In genomic region chr16:26400549-26400948, GRCm38 (mm10) we compare ENCODE assay signal across 28 mouse cellular contexts. TPM values are rescaled to one million over a fixed set of nuclear protein-coding genes. Genes with fewer than 3 reads are reported as not detected.
DNase-seq lines count a peak whose midpoint lies in the region; ATAC-seq lines count a peak whose summit lies in the region.
"Had no signal": no experiment of that assay in that cellular context is flagged by ENCODE, and none has a peak within 500 bp of the region (broad histone marks: within the 10 kb centered on the region; RNA-seq: fewer than 3 reads in every experiment).

No protein-coding gene starts in this region.

- no peaks in the 10 kb centered on the region for H3K9me3 ChIP-seq in kidney, embryonic 14.5 days (ENCODE audit: control insufficient read depth, low read length)
- no peaks in the 10 kb centered on the region for H3K9me3 ChIP-seq in kidney, embryonic 15.5 days (replicated peaks)
- H3K9me3 ChIP-seq in stomach, embryonic 15.5 days: no peaks in the 10 kb centered on the region
- H3K9me3 ChIP-seq: embryonic facial prominence, embryonic 13.5 days; forebrain, embryonic 12.5 days; hindbrain, embryonic 10.5 days; hindbrain, embryonic 15.5 days; liver, embryonic 15.5 days; midbrain, embryonic 10.5 days; midbrain, embryonic 15.5 days; neural tube, embryonic 12.5 days had no signal

- H3K27me3 ChIP-seq in kidney, embryonic 14.5 days (ENCODE audit: control insufficient read depth, insufficient read depth, low read length): no peaks in the 10 kb centered on the region
- H3K27me3 ChIP-seq in kidney, embryonic 15.5 days: no peaks in the 10 kb centered on the region
- H3K27me3 ChIP-seq in stomach, embryonic 15.5 days (replicated peaks): no peaks in the 10 kb centered on the region
- H3K27me3 ChIP-seq: CH12.LX; embryonic facial prominence, embryonic 13.5 days; forebrain, embryonic 12.5 days; hindbrain, embryonic 15.5 days; liver, embryonic 15.5 days; midbrain, embryonic 15.5 days; neural tube, embryonic 12.5 days had no signal

- no peak for ATAC-seq in kidney, embryonic 14.5 days (ENCODE audit: low FRiP score, low TSS enrichment)
- peak; percentile 52; the same call in 1 of the 2 replicates for ATAC-seq in kidney, embryonic 15.5 days (replicated peaks; ENCODE audit: low FRiP score)
- no peak for ATAC-seq in stomach, embryonic 15.5 days (ENCODE audit: insufficient read depth, low FRiP score, low read depth)
- no peak for ATAC-seq in activated CD4-positive, CD25-positive, alpha-beta regulatory T cell, adult 4 months
- no peak for ATAC-seq in megakaryocyte progenitor cell, adult 5-6 weeks (replicated peaks; ENCODE audit: poor library complexity)
- ATAC-seq in granulocyte monocyte progenitor cell, adult 5-6 weeks (replicated peaks; ENCODE audit: poor library complexity, severe bottlenecking): no peak
- ATAC-seq: forebrain, postnatal 0 days; inflammation-experienced regulatory T-cells, adult 6 months; midbrain, embryonic 15.5 days had no signal

- no peaks in the 10 kb centered on the region for H3K36me3 ChIP-seq in kidney, embryonic 14.5 days (ENCODE audit: control insufficient read depth, insufficient read depth, low read length)
- H3K36me3 ChIP-seq in kidney, embryonic 15.5 days: no peaks in the 10 kb centered on the region
- H3K36me3 ChIP-seq in stomach, embryonic 15.5 days: no peaks in the 10 kb centered on the region
- H3K36me3 ChIP-seq: embryonic facial prominence, embryonic 13.5 days; forebrain, embryonic 12.5 days; hindbrain, embryonic 10.5 days; hindbrain, embryonic 15.5 days; liver, embryonic 15.5 days; midbrain, embryonic 10.5 days; midbrain, embryonic 15.5 days; neural tube, embryonic 12.5 days had no signal

- 0 out of 2 replicates have a peak, but pooled peaks cover 6% of the 10 kb centered on the region for H3K4me1 ChIP-seq in kidney, embryonic 14.5 days (ENCODE audit: control insufficient read depth, insufficient read depth, low read length)
- peaks cover 11% of the 10 kb centered on the region for H3K4me1 ChIP-seq in kidney, embryonic 15.5 days
- H3K4me1 ChIP-seq in stomach, embryonic 15.5 days: no peaks in the 10 kb centered on the region
- H3K4me1 ChIP-seq: forebrain, embryonic 12.5 days; hindbrain, embryonic 10.5 days; hindbrain, embryonic 15.5 days; liver, embryonic 15.5 days; midbrain, embryonic 10.5 days; midbrain, embryonic 15.5 days; neural tube, embryonic 12.5 days had no signal

- no peak overlapping the region for H3K4me2 ChIP-seq in kidney, embryonic 14.5 days (replicated peaks; ENCODE audit: low read depth, low read length)
- H3K4me2 ChIP-seq in kidney, embryonic 15.5 days: no peak overlapping the region
- no peak overlapping the region for H3K4me2 ChIP-seq in stomach, embryonic 15.5 days
- H3K4me2 ChIP-seq: embryonic facial prominence, embryonic 13.5 days; forebrain, embryonic 12.5 days; hindbrain, embryonic 15.5 days; liver, embryonic 15.5 days; lung, embryonic 14.5 days; midbrain, embryonic 15.5 days; neural tube, embryonic 12.5 days had no signal

- no peak overlapping the region for H3K4me3 ChIP-seq in kidney, embryonic 14.5 days (ENCODE audit: low read length)
- H3K4me3 ChIP-seq in kidney, embryonic 15.5 days (replicated peaks): no peak overlapping the region
- no peak overlapping the region for H3K4me3 ChIP-seq in stomach, embryonic 15.5 days (replicated peaks)
- H3K4me3 ChIP-seq: embryonic facial prominence, embryonic 13.5 days; erythroblast, embryonic 14.5 days; forebrain, embryonic 12.5 days; hindbrain, embryonic 10.5 days; hindbrain, embryonic 15.5 days; liver, embryonic 15.5 days; midbrain, embryonic 10.5 days; midbrain, embryonic 15.5 days; neural tube, embryonic 12.5 days had no signal

- H3K9ac ChIP-seq in kidney, embryonic 14.5 days (ENCODE audit: low read depth, low read length): no peak overlapping the region
- no peak overlapping the region for H3K9ac ChIP-seq in kidney, embryonic 15.5 days
- H3K9ac ChIP-seq in stomach, embryonic 15.5 days: no peak overlapping the region
- H3K9ac ChIP-seq: embryonic facial prominence, embryonic 13.5 days; forebrain, embryonic 12.5 days; forebrain, postnatal 0 days; hindbrain, embryonic 15.5 days; liver, embryonic 15.5 days; lung, embryonic 14.5 days; midbrain, embryonic 15.5 days; neural tube, embryonic 12.5 days had no signal

- WGBS in kidney, embryonic 14.5 days: 72% methylated on average over 4 of the region's 4 CpGs
- 59% methylated on average over 4 of the region's 4 CpGs for WGBS in kidney, embryonic 15.5 days
- WGBS in stomach, embryonic 15.5 days: 75% methylated on average over 4 of the region's 4 CpGs

- peak overlapping the region; percentile 2; the same call in 1 of the 2 replicates for H3K27ac ChIP-seq in kidney, embryonic 14.5 days (ENCODE audit: low read depth, low read length)
- peak overlapping the region; percentile 85 for H3K27ac ChIP-seq in kidney, embryonic 15.5 days
- peak overlapping the region; percentile 35; the same call in 1 of the 2 replicates for H3K27ac ChIP-seq in stomach, embryonic 15.5 days
- H3K27ac ChIP-seq: embryonic facial prominence, embryonic 13.5 days; forebrain, embryonic 12.5 days; hindbrain, embryonic 10.5 days; hindbrain, embryonic 15.5 days; liver, embryonic 15.5 days; midbrain, embryonic 10.5 days; midbrain, embryonic 15.5 days; neural tube, embryonic 12.5 days had no signal

- no peak for DNase-seq in kidney, postnatal 25 days
- DNase-seq in NIH3T3 (ENCODE audit: low read depth): peak; percentile 44
- DNase-seq: adrenal gland, postnatal 14 days; cerebellum, adult 11-12 months; cerebellum, adult 9-11 months; embryo, embryonic 11 days; lung, postnatal 14 days; right cerebral cortex, adult 18-20 months; thymus, postnatal 36 days had no signal

RNA-seq across cellular contexts. Expression of gene Cldn1, which starts 28.9 kb away (rescaled TPM):
- polyA plus RNA-seq in kidney, embryonic 14.5 days (2014; fragmentation: Nextera tagmentation; extraction: Ambion mirVana): 22.2 and 32.5 TPM in 2 replicates
- 34.8 and 35.6 TPM in 2 replicates for polyA plus RNA-seq in kidney, embryonic 15.5 days (2015; fragmentation: Nextera tagmentation; extraction: Ambion mirVana)
- 9.3 and 10.2 TPM in 2 replicates for polyA plus RNA-seq in stomach, embryonic 15.5 days (2015; fragmentation: Nextera tagmentation; extraction: Ambion mirVana)
- polyA plus RNA-seq in activated CD4-positive, CD25-positive, alpha-beta regulatory T cell, adult 4 months (2017; shearing (Covaris generic)): not detected
- total RNA-seq in megakaryocyte progenitor cell, adult 5-6 weeks (2015): 0.71 and 0.91 TPM in 2 replicates
- total RNA-seq in megakaryocyte progenitor cell, adult 5-6 weeks (2017): 0.17 and 0.91 TPM in 2 replicates
- not detected in 2 replicates for total RNA-seq in granulocyte monocyte progenitor cell, adult 5-6 weeks (2014; fragmentation: Nextera tagmentation)
- total RNA-seq in granulocyte monocyte progenitor cell, adult 5-6 weeks (2017): 0.62 TPM in 1 of 2 replicates, not detected in the other
- total RNA-seq: CH12.LX had no signal
- polyA plus RNA-seq: erythroblast, embryonic 14.5 days; inflammation-experienced regulatory T-cells, adult 6 months had no signal

Comparison
In these comparisons a context has a peak if more than half of its experiments do, and no peak if none do; other contexts are left out.
1. H3K27ac ChIP-seq: peak in every context shown above with its lines; median percentile 85 in kidney, embryonic 15.5 days; 35 in stomach, embryonic 15.5 days; 2 in kidney, embryonic 14.5 days.